Mouse (Mus musculus) megakaryocyte-erythroid progenitor cell, adult 5-6 weeks (primary cell): ENCODE measurements at regions not wholly inside any gene's neighbourhood (a gene's known extent, or its start where the extent isn't known, plus 50 kb on each side); places are given as distances from the start of the nearest gene placed in this dataset.

ENCODE experiments used
- ATAC-seq: replicated peaks from 2 replicates; pipeline ENCODE4 v1.8.0; 2016; ENCODE audit warnings: mild to moderate bottlenecking, inconsistent platforms; ENCODE audit not compliant: severe bottlenecking, poor library complexity, low FRiP score, low TSS enrichment

- no peak for ATAC-seq
Observed at GRCm38 (mm10) chr9:32039999-32040398, 75.9 kb upstream of the Arhgap32 start.

- ATAC-seq, result no peak
Observed at GRCm38 (mm10) chr9:32043344-32043743, 72.6 kb upstream of the Arhgap32 start.

GRCm38 (mm10) chr9:32046791-32047190, 69.1 kb upstream of the Arhgap32 start:
- ATAC-seq, result no peak

- ATAC-seq, result no peak
Observed at GRCm38 (mm10) chr9:32048941-32049340, 67.0 kb upstream of the Arhgap32 start.

GRCm38 (mm10) chr9:32049546-32049945, 66.4 kb upstream of the Arhgap32 start:
- ATAC-seq, result no peak

- ATAC-seq, result no peak
Observed at GRCm38 (mm10) chr9:32053886-32054615, 61.9 kb upstream of the Arhgap32 start.

- ATAC-seq, result no peak
Observed at GRCm38 (mm10) chr9:32057427-32058115, 58.4 kb upstream of the Arhgap32 start.

- ATAC-seq, result no peak
Observed at GRCm38 (mm10) chr9:32062740-32063139, 53.2 kb upstream of the Arhgap32 start.

GRCm38 (mm10) chr9:32063541-32063940, 52.4 kb upstream of the Arhgap32 start:
- no peak for ATAC-seq

GRCm38 (mm10) chr9:32064007-32064550, 51.9 kb upstream of the Arhgap32 start:
- ATAC-seq, result 0 out of 2 replicates have a peak, but pooled peaks have one; percentile 30
